Mouse (Mus musculus): ENCODE results near the gene Gad1.

Gad1 gene

DNA sequence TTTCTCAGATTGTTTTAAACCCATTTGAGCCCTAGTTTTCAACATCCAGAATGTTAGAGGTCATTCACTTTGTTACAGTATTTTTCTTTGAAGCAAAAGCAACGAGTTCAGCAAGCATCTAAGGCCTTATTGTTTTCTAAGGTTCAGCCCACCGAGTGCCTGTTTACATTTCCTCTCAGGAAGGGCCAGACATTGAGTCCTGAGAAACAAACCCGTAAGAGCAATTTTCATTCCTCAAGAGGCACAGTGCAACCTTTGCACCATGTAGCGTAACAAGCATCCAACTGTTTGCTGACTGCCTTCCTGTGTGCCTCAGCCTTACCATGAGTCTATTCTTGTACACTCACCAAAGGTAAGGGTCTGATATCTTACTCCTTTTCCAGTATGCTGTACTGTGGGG is at the start of gene Gad1:
Gene Gad1, plus strand, starts transcription at position 301 of the 400 bp plus-strand sequence.
- no peak for DNase-seq (ENCODE audit: inconsistent ontology term)

- DNase-seq (ENCODE audit: inconsistent ontology term), result no peak
Measured at GRCm38 (mm10) chr2:70503436-70503835, 49.4 kb upstream of the Gad1 start.

- DNase-seq (ENCODE audit: inconsistent ontology term), result no peak
Measured at GRCm38 (mm10) chr2:70505229-70505628, 47.6 kb upstream of the Gad1 start.

- no peak for DNase-seq (ENCODE audit: inconsistent ontology term)
Measured at GRCm38 (mm10) chr2:70505896-70506295, 47.0 kb upstream of the Gad1 start.

GRCm38 (mm10) chr2:70506372-70506771 is 46.5 kb upstream of the Gad1 start:
- DNase-seq (ENCODE audit: inconsistent ontology term), result no peak

- DNase-seq (ENCODE audit: inconsistent ontology term), result no peak
Measured at GRCm38 (mm10) chr2:70508496-70508895, 44.4 kb upstream of the Gad1 start, which contains the start of gene Erich2. TSS of gene Erich2 (plus strand) at chr2:70508819.

DNA sequence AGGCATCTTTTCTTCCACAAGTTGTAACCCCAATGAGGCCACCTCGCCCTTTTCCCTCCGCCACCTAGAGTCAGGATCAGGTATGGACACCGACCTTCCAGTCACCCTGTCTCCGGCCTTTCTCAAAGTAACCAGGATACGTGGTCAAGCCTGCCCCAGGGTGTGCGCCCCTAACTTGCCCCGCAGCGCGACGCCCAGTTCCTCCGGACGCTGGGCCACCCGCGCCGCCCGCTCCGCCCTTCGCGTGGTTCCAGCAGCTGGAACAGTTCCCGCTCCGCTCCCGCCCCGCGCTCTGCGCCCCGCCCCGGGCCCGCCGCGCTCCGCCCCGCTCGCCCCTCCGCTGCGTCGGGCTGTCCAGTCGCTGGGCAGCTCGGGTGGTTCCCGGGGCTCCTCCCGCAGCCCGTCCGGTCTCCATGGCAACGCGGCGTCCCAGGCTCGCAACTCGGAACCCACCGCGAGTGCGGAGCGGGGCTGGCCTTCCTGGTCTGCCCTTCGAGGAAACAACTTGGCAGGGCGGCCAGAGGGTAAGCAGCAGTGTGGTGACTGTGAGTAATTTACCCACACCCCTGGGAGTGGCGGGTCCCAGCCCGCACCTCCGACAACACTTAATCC is 43.7 kb upstream of the Gad1 start:
- DNase-seq (ENCODE audit: inconsistent ontology term), result peak; percentile 93

GRCm38 (mm10) chr2:70538283-70538682 is 14.6 kb upstream of the Gad1 start:
- DNase-seq (ENCODE audit: inconsistent ontology term), result peak; percentile 24

DNA sequence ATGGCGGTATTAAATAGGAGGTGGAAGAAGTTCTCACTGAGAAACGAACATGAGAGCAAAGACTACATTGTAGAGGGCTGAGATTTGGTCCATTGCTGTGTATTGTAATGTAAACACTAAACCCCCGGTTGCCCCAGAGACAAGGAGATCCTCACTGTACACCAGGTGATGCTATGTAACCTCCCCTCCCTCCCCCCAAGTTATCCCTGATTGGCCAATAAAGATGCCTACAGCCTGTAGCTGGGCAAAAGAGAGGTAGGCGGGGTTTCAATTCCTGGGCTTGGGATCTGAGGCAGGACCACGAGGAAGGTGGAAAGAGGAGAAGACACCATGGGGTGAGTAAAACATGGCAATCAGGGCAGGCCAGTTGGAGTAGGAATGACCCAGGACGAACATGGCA is 2.2 kb upstream of the Gad1 start:
- DNase-seq (ENCODE audit: inconsistent ontology term), result no peak

- DNase-seq (ENCODE audit: inconsistent ontology term), result no peak
Measured at GRCm38 (mm10) chr2:70551446-70551845, 1.4 kb upstream of the Gad1 start.

DNA sequence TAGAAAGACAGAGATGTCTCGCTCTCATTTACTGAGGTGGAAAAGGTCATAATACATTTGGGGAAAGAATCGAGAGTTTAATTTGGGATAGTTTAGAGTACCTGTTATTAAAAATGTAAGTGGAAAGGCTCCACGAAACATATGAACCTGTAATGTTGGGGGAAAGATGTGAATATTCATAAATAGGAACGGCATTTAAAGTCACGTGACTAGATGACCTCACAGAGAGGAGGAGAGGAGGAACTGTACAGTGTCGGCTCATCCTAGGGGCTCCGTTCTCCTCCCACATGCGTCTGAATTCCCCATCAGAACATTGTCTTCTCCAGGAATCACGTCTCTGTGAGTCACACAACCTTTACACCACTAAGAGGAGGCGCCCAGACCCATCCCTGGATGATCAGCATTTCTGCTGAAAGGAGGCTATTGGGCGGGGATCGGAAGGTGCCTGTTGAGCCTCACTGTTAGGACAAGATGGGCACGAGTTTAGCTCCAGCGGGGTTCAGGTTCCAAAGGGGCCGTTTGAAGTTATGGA is 739 bp upstream of the Gad1 start:
- DNase-seq (ENCODE audit: inconsistent ontology term), result no peak

DNA sequence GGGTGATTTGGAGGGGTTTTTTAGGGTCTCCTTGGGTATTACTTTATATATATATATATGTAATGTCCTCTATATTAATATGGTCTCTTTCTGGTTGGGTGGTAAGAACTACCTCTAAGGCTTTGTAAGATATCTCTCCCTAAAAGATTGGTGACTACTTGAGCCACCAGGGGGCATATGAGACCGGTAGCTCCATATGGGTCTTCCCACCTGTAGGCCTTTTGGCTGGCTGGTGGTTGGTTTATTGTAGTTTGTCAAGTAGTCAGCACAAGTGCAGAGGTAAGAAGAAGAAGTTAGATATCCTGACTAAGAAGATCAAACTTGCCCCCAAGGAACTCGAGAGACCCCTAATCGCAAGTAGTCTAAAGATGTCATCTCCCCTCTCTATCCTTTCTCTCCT is 954 bp downstream of the Gad1 start:
- no peak for DNase-seq (ENCODE audit: inconsistent ontology term)

- peak; percentile 75 for DNase-seq (ENCODE audit: inconsistent ontology term)
Measured at GRCm38 (mm10) chr2:70558112-70558842, 5.4 kb downstream of the Gad1 start.

GRCm38 (mm10) chr2:70558843-70559451 is 6.1 kb downstream of the Gad1 start:
- no peak for DNase-seq (ENCODE audit: inconsistent ontology term)

DNA sequence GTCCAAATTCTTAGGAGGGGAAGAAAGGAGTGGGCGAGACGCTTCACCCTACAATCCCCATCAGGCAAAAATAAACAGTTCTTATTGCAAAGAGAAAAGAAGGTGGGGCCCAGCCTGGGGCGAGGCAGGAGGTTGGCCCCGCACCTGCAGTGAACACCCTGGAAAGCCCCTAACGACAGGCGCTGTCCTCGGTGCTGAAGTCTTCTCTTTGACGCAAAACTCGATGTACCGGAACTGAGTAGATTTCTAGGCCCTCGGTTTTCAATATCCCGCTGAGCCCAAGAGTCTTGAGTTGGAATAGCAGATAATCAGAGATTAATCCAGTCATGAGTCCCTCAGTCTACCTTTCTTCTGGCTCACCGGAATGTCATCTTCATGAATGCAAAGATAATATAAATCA is 6.6 kb downstream of the Gad1 start:
- DNase-seq (ENCODE audit: inconsistent ontology term), result peak; percentile 52

DNA sequence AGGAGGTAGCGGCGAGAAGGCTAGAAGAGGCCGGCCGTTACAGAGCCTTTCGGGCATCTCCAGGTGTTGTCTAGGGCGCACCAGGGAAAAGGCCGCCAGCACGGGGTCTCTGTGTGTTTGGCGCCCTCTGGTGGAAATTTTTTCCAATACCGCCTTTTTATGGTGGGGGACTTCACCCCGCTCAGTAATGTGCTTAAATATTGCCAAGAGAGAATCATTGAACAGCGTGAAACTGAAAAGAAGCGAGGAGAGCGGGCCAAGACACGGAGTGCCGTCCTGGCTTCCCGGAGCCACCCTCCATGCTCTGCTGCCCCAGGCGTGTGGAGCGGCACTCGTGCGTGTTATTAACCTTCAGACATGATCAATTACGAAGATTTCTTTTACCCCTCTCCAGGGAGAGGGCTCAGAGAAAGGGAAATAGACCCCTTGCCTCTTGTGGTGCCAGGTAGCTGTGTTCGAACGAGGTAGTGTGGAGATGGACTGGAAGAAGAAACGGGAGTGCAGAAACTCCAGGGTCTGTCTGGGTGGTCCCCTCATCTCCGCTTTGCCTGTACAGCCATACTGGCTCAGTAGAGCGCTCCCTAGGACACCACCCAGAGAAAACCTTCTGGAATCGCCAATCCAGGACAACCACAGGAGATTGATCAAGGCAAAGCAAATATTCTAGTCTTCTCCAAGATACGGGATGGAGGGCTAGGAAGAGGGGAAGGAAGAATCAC is 8.4 kb downstream of the Gad1 start:
- DNase-seq (ENCODE audit: inconsistent ontology term), result peak; percentile 39

- peak; percentile 25 for DNase-seq (ENCODE audit: inconsistent ontology term)
Measured at GRCm38 (mm10) chr2:70562011-70562491, 9.2 kb downstream of the Gad1 start.

DNA sequence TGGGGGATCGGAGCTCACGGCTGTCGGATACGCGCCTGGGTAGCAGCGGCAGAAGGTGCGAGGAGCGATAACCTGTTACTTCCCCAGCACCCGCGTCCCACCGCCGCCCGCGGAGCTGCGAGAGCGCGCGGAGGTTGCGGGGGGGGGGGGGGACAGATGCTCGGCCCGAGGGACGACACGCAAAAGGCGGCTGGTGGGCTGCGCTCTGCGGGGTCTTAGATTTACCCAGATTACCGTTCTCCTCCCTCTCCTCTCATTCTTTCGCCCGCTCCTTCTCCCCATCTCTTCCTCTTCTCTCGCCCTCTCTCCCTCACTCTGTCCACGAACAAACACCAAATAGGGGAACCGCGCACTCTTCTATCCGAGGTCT is 9.7 kb downstream of the Gad1 start:
- no peak for DNase-seq (ENCODE audit: inconsistent ontology term)

DNA sequence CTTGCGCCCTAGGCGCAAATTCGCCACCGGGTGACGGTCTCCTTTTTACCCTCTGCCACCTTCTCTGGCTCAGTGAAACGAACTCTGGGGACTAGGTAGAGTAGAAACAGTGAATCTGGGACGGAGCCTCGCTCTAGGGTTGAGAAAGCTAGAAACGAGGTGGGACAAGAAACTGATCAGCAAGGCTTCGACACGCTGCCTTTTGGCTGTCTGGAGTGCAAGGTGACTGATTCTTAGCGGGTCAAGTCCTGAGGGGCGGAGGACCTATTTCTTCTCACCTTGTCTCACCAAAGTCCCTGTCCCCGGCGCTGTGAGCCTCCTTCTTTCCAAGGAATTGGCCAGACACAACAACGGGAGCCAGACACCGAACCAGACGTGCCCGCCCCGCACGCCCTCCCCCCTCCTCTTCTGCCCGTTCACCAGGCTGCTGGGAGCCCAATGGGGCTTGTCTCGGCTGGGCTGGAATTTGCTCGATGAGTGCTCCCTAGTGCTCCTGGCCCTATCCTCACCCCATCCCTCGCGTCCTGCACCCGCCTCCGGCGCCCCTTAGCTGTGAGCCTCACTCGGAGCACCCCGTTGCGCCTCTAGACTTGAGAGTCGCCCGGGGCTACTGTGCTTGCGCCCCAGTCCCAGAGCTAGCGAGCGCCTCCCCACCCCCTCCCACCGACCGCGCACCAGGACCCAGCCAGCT is 10.3 kb downstream of the Gad1 start:
- DNase-seq (ENCODE audit: inconsistent ontology term), result peak; percentile 26

- DNase-seq (ENCODE audit: inconsistent ontology term), result no peak
Measured at GRCm38 (mm10) chr2:70563721-70564645, 11.1 kb downstream of the Gad1 start.

All from Muller cell, postnatal 12 days (primary cell).